Mouse (Mus musculus): ENCODE results near the gene Gm8720. TPM values are rescaled to one million over a fixed set of nuclear protein-coding genes. Genes with fewer than 3 reads are reported as not detected.
"Not testable (repeated sequence)": the region's sequence is repeated elsewhere in the genome, so short reads cannot be mapped to it uniquely, and the experiment has no call there.

Gene Gm8720
- polyA plus RNA-seq (2015; fragmentation: Nextera tagmentation; extraction: Ambion mirVana) = not detected in 2 replicates

DNA sequence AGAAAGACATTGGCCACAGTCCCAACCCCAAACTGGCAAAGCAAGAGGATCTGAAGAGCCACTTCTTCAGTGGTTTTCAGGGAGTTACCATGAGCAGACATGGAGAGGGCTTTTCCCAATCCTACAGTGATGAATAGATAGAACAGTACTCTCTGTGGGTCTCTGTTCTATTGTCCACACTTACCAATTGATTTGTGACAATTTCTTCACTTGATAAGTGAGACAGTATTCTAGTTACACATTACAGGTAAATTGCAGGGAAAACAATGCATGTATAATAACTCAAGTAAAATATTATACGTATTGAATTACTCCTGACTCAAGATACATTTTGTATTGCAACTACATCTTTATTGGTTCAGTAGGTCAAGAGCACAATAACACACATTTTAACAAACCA is at the start of gene Gm8720:
Gm8720 (minus strand) TSS at position 101 of the 400 bp plus-strand sequence.
- H3K36me3 ChIP-seq (ENCODE audit: poor library complexity, severe bottlenecking); H3K9me3 ChIP-seq (replicated peaks); ATAC-seq; H3K4me3 ChIP-seq; H3K4me2 ChIP-seq; H3K27ac ChIP-seq; H3K4me1 ChIP-seq; H3K9ac ChIP-seq; H3K27me3 ChIP-seq: not testable (repeated sequence)
- no CpG with 5 or more reads among the region's 1 CpGs for WGBS

DNA sequence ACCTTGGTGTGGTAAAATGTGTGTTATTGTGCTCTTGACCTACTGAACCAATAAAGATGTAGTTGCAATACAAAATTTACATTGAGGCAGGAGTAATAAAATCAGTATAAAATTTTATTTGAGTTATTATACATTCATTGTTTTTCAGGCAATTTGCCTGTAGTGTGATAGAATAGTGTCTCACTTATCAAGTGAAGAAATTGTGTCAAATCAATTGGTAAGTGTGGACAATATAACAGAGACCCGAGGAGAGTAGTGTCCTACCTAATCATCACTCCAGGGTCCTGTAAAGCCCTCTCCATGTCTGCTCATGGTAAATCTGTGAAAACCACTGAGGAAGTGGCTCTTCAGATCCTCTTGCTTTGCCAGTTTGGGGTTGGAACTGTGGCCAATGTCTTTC is 12.0 kb downstream of the Gm8720 start, which contains the start of gene Vmn1r163:
Vmn1r163 (plus strand) TSS at position 301 of the 400 bp plus-strand sequence.
- H3K4me2 ChIP-seq; H3K27ac ChIP-seq; H3K27me3 ChIP-seq; H3K36me3 ChIP-seq (ENCODE audit: poor library complexity, severe bottlenecking); H3K9me3 ChIP-seq (replicated peaks); ATAC-seq; H3K9ac ChIP-seq; H3K4me3 ChIP-seq; H3K4me1 ChIP-seq: not testable (repeated sequence)
- WGBS = no CpG with 5 or more reads among the region's 1 CpGs

DNA sequence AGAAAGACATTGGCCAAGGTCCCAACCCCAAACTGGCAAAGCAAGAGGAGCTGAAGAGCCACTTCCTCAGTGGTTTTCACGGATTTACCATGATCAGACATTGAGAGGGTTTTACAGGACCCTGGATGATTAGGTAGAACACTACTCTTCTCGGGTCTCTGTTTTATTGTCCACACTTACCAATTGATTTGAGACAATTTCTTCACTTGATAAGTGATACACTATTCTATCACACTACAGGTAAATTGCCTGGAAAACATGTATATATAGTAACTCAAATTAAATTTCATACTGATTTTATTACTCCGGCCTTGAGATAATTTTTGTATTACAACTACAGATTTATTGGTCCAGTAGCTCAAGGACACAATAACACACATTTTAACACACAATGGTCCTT is 47.4 kb downstream of the Gm8720 start, which contains the start of gene Gm4216:
Gm4216 (minus strand) TSS at position 101 of the 400 bp plus-strand sequence.
- not testable (repeated sequence) for H3K9me3 ChIP-seq (replicated peaks); H3K9ac ChIP-seq; H3K4me3 ChIP-seq; H3K36me3 ChIP-seq (ENCODE audit: poor library complexity, severe bottlenecking); H3K27me3 ChIP-seq; H3K4me1 ChIP-seq; ATAC-seq; H3K27ac ChIP-seq; H3K4me2 ChIP-seq
- WGBS = no CpG with 5 or more reads among the region's 3 CpGs

Other genes starting within 250 kb of the Gm8720 start
- not detected in 2 replicates for gene Vmn1r159, start 223.9 kb downstream of the Gm8720 start, polyA plus RNA-seq (2015; fragmentation: Nextera tagmentation; extraction: Ambion mirVana)
- not detected in 2 replicates for gene Vmn1r160, start 196.2 kb downstream of the Gm8720 start, polyA plus RNA-seq (2015; fragmentation: Nextera tagmentation; extraction: Ambion mirVana)
- gene Gm4214, start 82.8 kb downstream of the Gm8720 start, polyA plus RNA-seq (2015; fragmentation: Nextera tagmentation; extraction: Ambion mirVana) = not detected in 2 replicates
- not detected in 2 replicates for gene Gm4216, start 47.5 kb downstream of the Gm8720 start, polyA plus RNA-seq (2015; fragmentation: Nextera tagmentation; extraction: Ambion mirVana)
- gene Vmn1r163, start 11.9 kb downstream of the Gm8720 start, polyA plus RNA-seq (2015; fragmentation: Nextera tagmentation; extraction: Ambion mirVana) = not detected in 2 replicates
- not detected in 2 replicates for gene Gm10662, start 77.0 kb upstream of the Gm8720 start, polyA plus RNA-seq (2015; fragmentation: Nextera tagmentation; extraction: Ambion mirVana)
- not detected in 2 replicates for gene Vmn1r165, start 149.9 kb upstream of the Gm8720 start, polyA plus RNA-seq (2015; fragmentation: Nextera tagmentation; extraction: Ambion mirVana)
- not detected in 2 replicates for gene Vmn1r166, start 184.2 kb upstream of the Gm8720 start, polyA plus RNA-seq (2015; fragmentation: Nextera tagmentation; extraction: Ambion mirVana)
- gene Gm6902, start 211.4 kb upstream of the Gm8720 start, polyA plus RNA-seq (2015; fragmentation: Nextera tagmentation; extraction: Ambion mirVana) = not detected in 2 replicates
- not detected in 2 replicates for gene Nlrp4e, start 233.7 kb upstream of the Gm8720 start, polyA plus RNA-seq (2015; fragmentation: Nextera tagmentation; extraction: Ambion mirVana)

Measured in forebrain, embryonic 13.5 days (tissue).